Mouse (Mus musculus) E14TG2a.4 (cell line): ENCODE measurements around the gene Sema6c.
"Not testable (repeated sequence)": the region's sequence is repeated elsewhere in the genome, so short reads cannot be mapped to it uniquely, and the experiment has no call there.

Source experiments
- CTCF ChIP-seq: conservative IDR thresholded peaks from 2 replicates; pipeline ENCODE4 v1.5.1; 2014; ENCODE audit warnings: low read length
- NANOG ChIP-seq: IDR thresholded peaks from 2 replicates; pipeline ENCODE4 v1.6.1; 2014; ENCODE audit warnings: borderline replicate concordance, low read length, mixed read lengths
- POU5F1 ChIP-seq: IDR thresholded peaks from 2 replicates; pipeline ENCODE4 v1.6.1; 2014; ENCODE audit warnings: low read length, borderline replicate concordance

- TF ChIP-seq CTCF, NANOG, POU5F1: not testable (repeated sequence)
These were observed 52.8 kb downstream of the Sema6c start for GRCm38 (mm10) chr3:95212889-95213608.
